Mouse (Mus musculus) limb, embryonic 14.5 days (tissue): ENCODE measurements around the gene Arhgef3. TPM values are rescaled to one million over a fixed set of nuclear protein-coding genes. Genes with fewer than 3 reads are reported as not detected.

Experiments used
- ATAC-seq: fragments of 200-750 bp; cut with Nextera tagmentation; 2 replicates; pipeline ENCODE4 v1.8.0; 2017; ENCODE audit warnings: low read depth, moderate number of reproducible peaks, moderate TSS enrichment; ENCODE audit not compliant: low FRiP score
- DNase-seq: peaks from one replicate; pipeline ENCODE4 v3.0.0-alpha.2; 2015; ENCODE audit warnings: low spot score
- H3K27ac ChIP-seq: fragments of 300-500 bp; sonication (generic); replicated peaks from 2 replicates; pipeline ENCODE4 v1.5.1; 2014; ENCODE audit warnings: low read depth, mild to moderate bottlenecking, low read length, moderate library complexity, mixed read lengths
- H3K27me3 ChIP-seq: fragments of 300-500 bp; sonication (generic); 2 replicates; pipeline ENCODE4 v1.6.1; 2014; ENCODE audit warnings: low read length, mixed read lengths; ENCODE audit not compliant: control insufficient read depth, insufficient read depth
- H3K36me3 ChIP-seq: fragments of 300-500 bp; sonication (generic); 2 replicates; pipeline ENCODE4 v1.6.1; 2014; ENCODE audit warnings: mild to moderate bottlenecking, low read length, moderate library complexity, mixed read lengths; ENCODE audit not compliant: control insufficient read depth, insufficient read depth
- H3K4me1 ChIP-seq: fragments of 300-500 bp; sonication (generic); 2 replicates; pipeline ENCODE4 v1.6.1; 2014; ENCODE audit warnings: antibody characterized with exemption, low read length, mixed read lengths; ENCODE audit not compliant: control insufficient read depth, insufficient read depth
- H3K4me2 ChIP-seq: fragments of 300-500 bp; sonication (generic); replicated peaks from 2 replicates; pipeline ENCODE4 v1.6.1; 2014; ENCODE audit warnings: low read depth, mild to moderate bottlenecking, low read length, moderate library complexity; ENCODE audit not compliant: severe bottlenecking
- H3K4me3 ChIP-seq: fragments of 300-500 bp; sonication (generic); replicated peaks from 2 replicates; pipeline ENCODE4 v1.5.1; 2014; ENCODE audit warnings: low read length
- H3K9ac ChIP-seq: fragments of 300-500 bp; sonication (generic); 2 replicates; pipeline ENCODE4 v1.6.1; 2014; ENCODE audit warnings: mild to moderate bottlenecking, low read depth, low read length, moderate library complexity; ENCODE audit not compliant: severe bottlenecking
- H3K9me3 ChIP-seq: fragments of 300-500 bp; sonication (generic); 2 replicates; pipeline ENCODE4 v1.6.1; 2016; ENCODE audit warnings: low read length; ENCODE audit not compliant: control insufficient read depth
- POLR2A ChIP-seq: fragments of 200-500 bp; IDR thresholded peaks from 2 replicates; pipeline ENCODE4 v1.8.0; 2012; ENCODE audit warnings: inconsistent platforms, mild to moderate bottlenecking, moderate library complexity, borderline replicate concordance; ENCODE audit not compliant: insufficient read depth, insufficient read length; ENCODE audit errors: extremely low read depth
- WGBS: fragments of 180-500 bp; shearing (Covaris S2); extraction: QIAGEN DNeasy Blood & Tissue Kit; methylation state at CpG from one replicate; pipeline ENCODE4 v1.1.7; 2014; 5-methylcytosine and 5-hydroxymethylcytosine counted together
- polyA plus RNA-seq, 2 experiments: library from polyadenylated mRNA; depleted of rRNA in 1 of 2; stranded (reverse) in 1 of 2; unstranded in 1 of 2; fragments of >200 nt; fragmentation: Nextera tagmentation in 1 of 2; extraction: Ambion mirVana in 1 of 2; gene quantifications; 2 replicates each; pipeline versions ENCODE4 v1.2.1 to v1.2.3; 2012 to 2014

The Arhgef3 gene
- polyA plus RNA-seq (2012; rRNA removed) (14.3 and 14.8 TPM in 2 replicates), polyA plus RNA-seq (2014; fragmentation: Nextera tagmentation; extraction: Ambion mirVana) (22.5 and 26.1 TPM in 2 replicates)

DNA sequence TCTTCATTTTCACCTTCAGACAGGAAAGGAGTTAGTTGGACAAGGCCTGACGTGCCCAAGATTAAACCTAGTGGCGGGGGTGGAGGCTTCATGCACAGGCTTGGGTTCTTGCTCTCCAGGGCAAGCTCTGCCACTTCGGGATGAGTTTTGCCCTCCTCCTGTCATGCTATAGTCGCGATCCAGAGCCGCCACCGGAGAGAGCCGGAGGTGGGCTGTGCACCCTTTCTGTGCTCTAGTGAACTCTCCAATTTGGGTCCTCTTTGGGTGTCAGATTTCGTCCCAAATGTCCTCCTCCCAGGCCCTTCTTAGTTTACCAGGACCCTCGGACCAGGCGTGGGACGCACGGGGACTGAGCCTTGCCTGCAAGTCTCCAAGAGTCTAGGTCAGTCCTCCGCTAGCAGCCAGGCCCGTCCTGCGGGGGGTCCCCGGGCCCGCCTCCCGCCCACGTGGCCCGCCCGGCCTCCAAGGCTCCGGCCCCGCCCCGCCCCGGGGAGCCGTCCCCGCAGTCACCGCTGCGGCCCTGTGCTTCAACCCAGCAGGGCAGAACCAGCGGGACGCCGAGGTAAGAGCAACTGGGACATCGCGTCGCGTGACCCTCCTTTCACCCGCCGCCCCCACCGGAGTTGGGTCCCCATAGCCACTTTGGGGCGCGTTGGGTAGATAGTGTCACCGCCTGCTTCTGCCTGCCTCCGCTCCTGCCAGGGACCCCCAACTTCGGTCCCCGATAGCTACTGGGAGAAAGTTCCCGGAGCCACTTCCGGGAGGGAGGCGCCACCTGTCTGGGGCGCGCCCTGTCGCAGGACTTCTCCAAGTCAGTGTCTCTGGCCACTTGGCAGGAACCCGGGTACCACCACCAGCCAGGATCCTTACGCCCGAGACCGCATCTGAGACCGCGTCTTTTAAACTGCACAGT lies at the start of gene Arhgef3:
Gene Arhgef3, plus strand, starts transcription at position 538 of the 913 bp plus-strand sequence.
- H3K27me3 ChIP-seq = peaks cover 8% of the 10 kb centered on the region; the same call in 1 of the 2 replicates
- H3K4me3 ChIP-seq = peak within 1 kb of the TSS; percentile 61
- ATAC-seq (peak; percentile 83), DNase-seq (no peak)
- H3K4me2 ChIP-seq = peak within 1 kb of the TSS; percentile 99
- H3K27ac ChIP-seq = no peak within 1 kb of the TSS
- no peak for TF ChIP-seq POLR2A
- no peaks in the 10 kb centered on the region for H3K36me3 ChIP-seq
- WGBS = 3% methylated on average over 51 of the region's 58 CpGs
- H3K9me3 ChIP-seq = no peaks in the 10 kb centered on the region
- peak within 1 kb of the TSS; percentile 54 for H3K9ac ChIP-seq
- H3K4me1 ChIP-seq = peaks cover 5% of the 10 kb centered on the region; the same call in 1 of the 2 replicates

DNA sequence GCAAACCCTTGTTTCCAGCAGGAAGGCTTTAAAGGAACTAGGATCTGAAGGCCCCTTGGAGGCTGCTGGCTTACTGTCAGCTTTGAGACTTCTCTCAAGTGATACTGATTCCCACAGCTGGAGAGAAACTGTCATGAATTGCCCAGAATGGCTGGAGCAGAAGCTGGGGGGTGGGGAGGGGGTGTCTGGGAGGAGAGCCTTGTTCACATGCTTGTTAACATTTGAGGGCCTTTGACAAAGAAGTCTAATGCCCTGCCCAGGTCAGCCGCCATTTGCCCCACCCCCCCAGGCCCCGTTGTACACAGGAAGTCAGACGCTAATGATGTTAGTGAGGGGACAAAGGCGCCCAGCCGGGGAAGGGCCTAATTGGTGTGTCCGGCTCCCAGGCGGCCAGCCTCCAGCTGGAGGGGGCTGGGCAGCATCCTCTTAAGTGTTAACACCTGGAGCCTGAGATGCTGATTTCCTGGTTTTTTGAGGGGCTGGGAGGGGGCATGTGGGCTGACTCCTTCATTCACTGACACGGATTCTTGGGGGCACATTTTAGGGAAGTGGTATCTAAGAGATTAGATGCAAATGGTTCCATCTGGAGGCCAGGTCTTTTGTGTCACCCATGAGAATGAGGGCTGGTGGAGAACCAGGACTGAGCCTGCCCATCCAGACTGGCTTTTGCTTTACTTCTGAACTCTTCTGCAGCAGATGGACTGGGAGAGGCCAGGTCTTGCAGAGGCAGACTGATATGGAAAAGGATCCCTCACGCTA lies 48.3 kb upstream of the Arhgef3 start:
- Histone ChIP-seq H3K27ac (peak overlapping the region; percentile 93), H3K4me2 (peak overlapping the region; percentile 21; the same call in 1 of the 2 replicates), H3K4me1 (peaks cover 66% of the 10 kb centered on the region), H3K9me3 (no peaks in the 10 kb centered on the region), H3K27me3 (no peaks in the 10 kb centered on the region), H3K36me3 (no peaks in the 10 kb centered on the region), H3K9ac (peak overlapping the region; percentile 28), H3K4me3 (no peak overlapping the region)
- DNase-seq (no peak), ATAC-seq (0 out of 2 replicates have a peak, but pooled peaks have one; percentile 20)
- 9% methylated on average over 9 of the region's 9 CpGs for WGBS
- TF ChIP-seq POLR2A = no peak

DNA sequence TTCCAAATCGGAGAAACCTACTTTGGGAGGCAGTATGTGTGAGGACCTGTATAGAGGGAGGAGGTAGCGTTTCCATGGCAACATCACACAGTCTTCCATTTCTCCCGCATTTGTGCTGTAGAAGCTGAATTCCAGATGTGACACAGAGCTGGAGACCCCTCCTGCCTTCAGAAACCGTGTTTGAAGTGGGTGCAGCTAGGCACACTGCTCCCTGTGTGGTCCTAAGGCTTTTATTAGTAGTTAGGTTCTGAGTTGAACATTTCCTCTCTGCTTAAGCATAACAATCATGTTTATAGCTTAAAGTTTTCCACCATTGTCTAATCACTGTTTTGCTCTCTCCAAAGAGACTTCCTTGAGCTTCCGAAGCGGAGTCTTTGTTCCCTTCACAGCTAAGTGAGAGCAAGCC lies 46.8 kb upstream of the Arhgef3 start:
- DNase-seq (peak; percentile 92), ATAC-seq (peak; percentile 87)
- no peaks in the 10 kb centered on the region for H3K9me3 ChIP-seq
- peak overlapping the region; percentile 93 for H3K27ac ChIP-seq
- H3K4me1 ChIP-seq = peaks cover 82% of the 10 kb centered on the region
- H3K27me3 ChIP-seq = no peaks in the 10 kb centered on the region
- H3K36me3 ChIP-seq = no peaks in the 10 kb centered on the region
- H3K9ac ChIP-seq = no peak overlapping the region; the same call in 1 of the 2 replicates
- 11% methylated on average over 6 of the region's 6 CpGs for WGBS
- H3K4me3 ChIP-seq = no peak overlapping the region
- H3K4me2 ChIP-seq = peak overlapping the region; percentile 29; the same call in 1 of the 2 replicates
- no peak for TF ChIP-seq POLR2A

DNA sequence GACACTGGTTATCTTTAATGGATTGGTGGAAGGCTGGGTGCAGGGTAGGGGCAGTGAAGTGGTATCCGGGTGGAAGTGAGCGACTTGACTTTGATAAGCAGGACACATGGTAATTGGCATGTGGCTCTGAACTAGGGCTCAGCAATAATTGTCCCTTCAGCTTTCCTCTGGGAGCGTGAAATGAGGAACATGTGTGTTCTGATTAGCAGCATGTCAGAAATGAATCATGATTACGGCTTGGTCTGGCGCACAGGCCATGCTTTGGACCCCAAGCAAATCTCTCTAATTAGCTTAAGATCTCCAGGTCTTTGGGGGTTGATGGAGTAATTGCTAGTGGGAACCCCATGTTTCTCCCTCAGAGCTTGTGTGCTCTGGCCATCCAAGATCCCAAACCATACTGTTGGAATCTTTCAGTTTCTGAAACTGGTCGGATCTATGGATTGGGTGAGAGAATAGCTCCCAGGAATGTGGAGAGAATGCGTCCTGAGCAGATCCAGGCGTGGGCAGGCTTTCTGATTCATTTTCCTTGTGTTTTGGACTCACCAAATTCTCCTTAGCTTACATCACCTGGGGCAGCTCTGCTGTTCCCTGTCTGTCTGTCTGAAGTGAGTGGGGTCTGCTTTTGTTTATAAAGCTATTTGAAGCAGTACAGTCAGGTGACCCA lies 45.1 kb upstream of the Arhgef3 start:
- H3K9ac ChIP-seq = no peak overlapping the region
- DNase-seq = no peak
- peak overlapping the region; percentile 93 for H3K27ac ChIP-seq
- no peak for TF ChIP-seq POLR2A
- ATAC-seq = no peak
- no peaks in the 10 kb centered on the region for H3K9me3 ChIP-seq
- no peaks in the 10 kb centered on the region for H3K36me3 ChIP-seq
- no peak overlapping the region for H3K4me3 ChIP-seq
- WGBS = 20% methylated on average over 8 of the region's 8 CpGs
- peak overlapping the region; percentile 10; the same call in 1 of the 2 replicates for H3K4me2 ChIP-seq
- peaks cover 90% of the 10 kb centered on the region for H3K4me1 ChIP-seq
- H3K27me3 ChIP-seq = no peaks in the 10 kb centered on the region
